Mouse (Mus musculus) erythroblast, embryonic 14.5 days (primary cell): Measurements from ENCODE around the gene Gm3250. TPM values are rescaled to one million over a fixed set of nuclear protein-coding genes. Genes with fewer than 3 reads are reported as not detected.
"Not testable (repeated sequence)": the region's sequence is repeated elsewhere in the genome, so short reads cannot be mapped to it uniquely, and the experiment has no call there.

Source experiments
- H3K27me3 ChIP-seq: 2 replicates; pipeline ENCODE4 v1.6.1; 2012; ENCODE audit warnings: inconsistent platforms; ENCODE audit not compliant: control insufficient read depth
- H3K36me3 ChIP-seq: 2 replicates; pipeline ENCODE4 v1.6.1; 2012; ENCODE audit warnings: mild to moderate bottlenecking, inconsistent platforms; ENCODE audit not compliant: control insufficient read depth
- H3K4me1 ChIP-seq: 2 replicates; pipeline ENCODE4 v1.6.1; 2012; ENCODE audit warnings: inconsistent platforms; ENCODE audit not compliant: control insufficient read depth
- H3K4me3 ChIP-seq: replicated peaks from 2 replicates; pipeline ENCODE3; 2012; ENCODE audit warnings: moderate library complexity, mild to moderate bottlenecking, inconsistent platforms
- H3K9me3 ChIP-seq: 2 replicates; pipeline ENCODE4 v1.6.1; 2012; ENCODE audit warnings: low read length, inconsistent platforms, mixed read lengths; ENCODE audit not compliant: control insufficient read depth
- GATA1 ChIP-seq: IDR thresholded peaks from 2 replicates; pipeline ENCODE4 v1.6.1; 2012; ENCODE audit warnings: low read length, inconsistent platforms, mixed read lengths
- TAL1 ChIP-seq: IDR thresholded peaks from 3 replicates; pipeline ENCODE4 v1.6.1; 2012; ENCODE audit warnings: low read length, inconsistent platforms, mixed read lengths
- polyA plus RNA-seq: library from polyadenylated mRNA; stranded (reverse); fragments of >175 nt; gene quantifications from 2 replicates; pipeline ENCODE4 v1.2.3, GENCODE M21; 2012

Gm3250 gene
- not detected in 2 replicates for polyA plus RNA-seq

GRCm38 (mm10) chr10:77782442-77782841, at the start of gene Gm3250:
TSS of gene Gm3250 (minus strand) at chr10:77782542.
- not testable (repeated sequence) for H3K4me1 ChIP-seq, H3K36me3 ChIP-seq, H3K9me3 ChIP-seq, H3K27me3 ChIP-seq, H3K4me3 ChIP-seq

- Histone ChIP-seq H3K9me3 (no peaks in the 10 kb centered on the region; the same call in 1 of the 2 replicates), H3K36me3 (no peaks in the 10 kb centered on the region), H3K4me1 (no peaks in the 10 kb centered on the region), H3K27me3 (no peaks in the 10 kb centered on the region), H3K4me3 (no peak within 1 kb of the TSS)
- TF ChIP-seq TAL1: no peak
- TF ChIP-seq GATA1: no peak
Measured at GRCm38 (mm10) chr10:77826951-77827350, 44.6 kb upstream of the Gm3250 start, which contains the start of gene Krtap10-4. TSS of gene Krtap10-4 (minus strand) at chr10:77827095.

- Histone ChIP-seq H3K36me3 (no peaks in the 10 kb centered on the region), H3K27me3 (no peaks in the 10 kb centered on the region), H3K4me1 (no peaks in the 10 kb centered on the region), H3K9me3 (no peaks in the 10 kb centered on the region; the same call in 1 of the 2 replicates), H3K4me3 (no peak overlapping the region)
- no peak for TF ChIP-seq TAL1
- TF ChIP-seq GATA1: no peak
Measured at GRCm38 (mm10) chr10:77819203-77819602, 36.9 kb upstream of the Gm3250 start.

GRCm38 (mm10) chr10:77818523-77818922, 36.2 kb upstream of the Gm3250 start:
- Histone ChIP-seq H3K36me3 (no peaks in the 10 kb centered on the region), H3K4me1 (no peaks in the 10 kb centered on the region), H3K27me3 (no peaks in the 10 kb centered on the region), H3K9me3 (no peaks in the 10 kb centered on the region; the same call in 1 of the 2 replicates), H3K4me3 (no peak overlapping the region)
- TF ChIP-seq TAL1: no peak
- TF ChIP-seq GATA1: no peak

GRCm38 (mm10) chr10:77815514-77815913, 33.2 kb upstream of the Gm3250 start:
- TF ChIP-seq GATA1 (no peak), TAL1 (no peak)
- Histone ChIP-seq H3K4me1 (no peaks in the 10 kb centered on the region), H3K9me3 (no peaks in the 10 kb centered on the region; the same call in 1 of the 2 replicates), H3K36me3 (no peaks in the 10 kb centered on the region), H3K27me3 (no peaks in the 10 kb centered on the region), H3K4me3 (no peak overlapping the region)

GRCm38 (mm10) chr10:77814382-77814781, 32.0 kb upstream of the Gm3250 start, which contains the start of gene Gm2696:
TSS of gene Gm2696 (plus strand) at chr10:77814682.
- Histone ChIP-seq H3K9me3 (no peaks in the 10 kb centered on the region; the same call in 1 of the 2 replicates), H3K4me1 (no peaks in the 10 kb centered on the region), H3K36me3 (no peaks in the 10 kb centered on the region), H3K4me3 (no peak within 1 kb of the TSS), H3K27me3 (no peaks in the 10 kb centered on the region)
- TF ChIP-seq TAL1: no peak
- no peak for TF ChIP-seq GATA1

- Histone ChIP-seq H3K36me3 (no peaks in the 10 kb centered on the region), H3K4me3 (no peak within 1 kb of the TSS), H3K27me3 (no peaks in the 10 kb centered on the region), H3K9me3 (no peaks in the 10 kb centered on the region; the same call in 1 of the 2 replicates), H3K4me1 (no peaks in the 10 kb centered on the region)
- TF ChIP-seq GATA1 (no peak), TAL1 (no peak)
Measured at GRCm38 (mm10) chr10:77811743-77812142, 29.4 kb upstream of the Gm3250 start, which contains the start of gene Gm9507. TSS of gene Gm9507 (minus strand) at chr10:77811843.

- TF ChIP-seq GATA1 (no peak), TAL1 (no peak)
- H3K27me3 ChIP-seq: no peaks in the 10 kb centered on the region
Measured at GRCm38 (mm10) chr10:77804095-77804494, 21.8 kb upstream of the Gm3250 start.

GRCm38 (mm10) chr10:77798921-77799508, 16.7 kb upstream of the Gm3250 start, which contains the start of gene Gm19668:
TSS of gene Gm19668 (minus strand) at chr10:77799133.
- H3K27me3 ChIP-seq: no peaks in the 10 kb centered on the region
- H3K9me3 ChIP-seq: no peaks in the 10 kb centered on the region
- H3K36me3 ChIP-seq: no peaks in the 10 kb centered on the region
- H3K4me1 ChIP-seq: no peaks in the 10 kb centered on the region
- H3K4me3 ChIP-seq: no peak within 1 kb of the TSS
- TF ChIP-seq TAL1 (no peak), GATA1 (no peak)

More at GRCm38 (mm10) chr10:77804095-77804494, 21.8 kb upstream of the Gm3250 start:
- Histone ChIP-seq H3K9me3 (no peaks in the 10 kb centered on the region; the same call in 1 of the 2 replicates), H3K36me3 (no peaks in the 10 kb centered on the region), H3K4me1 (no peaks in the 10 kb centered on the region), H3K4me3 (no peak overlapping the region)

GRCm38 (mm10) chr10:77798164-77798920, 16.0 kb upstream of the Gm3250 start:
- H3K36me3 ChIP-seq, H3K4me3 ChIP-seq, H3K9me3 ChIP-seq, H3K4me1 ChIP-seq, H3K27me3 ChIP-seq: not testable (repeated sequence)
